Mouse (Mus musculus) brain, adult 2 months (tissue): ENCODE data around the gene Prkd2.

Experiments used
- DNase-seq: peaks from one replicate; pipeline ENCODE4 v3.0.0; 2011; ENCODE audit warnings: low read depth, low spot score

Prkd2 gene

DNA sequence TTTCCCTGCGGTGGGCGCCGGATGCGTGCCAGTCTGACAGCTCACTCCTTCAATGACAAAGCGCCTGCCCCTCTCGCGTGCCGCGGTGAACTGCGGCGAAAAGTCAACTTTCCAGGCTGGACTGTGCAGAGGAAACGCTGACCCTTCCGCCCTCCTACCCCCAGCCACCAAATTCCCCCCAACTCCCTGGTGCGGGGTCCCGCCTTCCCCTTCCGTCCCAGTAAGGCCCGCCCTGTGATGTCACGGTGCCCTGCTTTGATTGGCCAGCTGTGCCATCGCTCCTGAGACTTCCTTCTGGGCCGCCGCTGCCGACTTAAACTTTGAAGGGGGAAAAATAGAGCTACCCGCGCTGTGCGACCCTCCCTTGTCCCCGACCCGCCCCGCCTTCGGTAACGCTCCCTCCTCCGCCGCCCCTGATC, at the start of gene Prkd2:
Prkd2 (plus strand) TSS at position 258 of the 419 bp plus-strand sequence.
- peak; percentile 91 for DNase-seq

DNA sequence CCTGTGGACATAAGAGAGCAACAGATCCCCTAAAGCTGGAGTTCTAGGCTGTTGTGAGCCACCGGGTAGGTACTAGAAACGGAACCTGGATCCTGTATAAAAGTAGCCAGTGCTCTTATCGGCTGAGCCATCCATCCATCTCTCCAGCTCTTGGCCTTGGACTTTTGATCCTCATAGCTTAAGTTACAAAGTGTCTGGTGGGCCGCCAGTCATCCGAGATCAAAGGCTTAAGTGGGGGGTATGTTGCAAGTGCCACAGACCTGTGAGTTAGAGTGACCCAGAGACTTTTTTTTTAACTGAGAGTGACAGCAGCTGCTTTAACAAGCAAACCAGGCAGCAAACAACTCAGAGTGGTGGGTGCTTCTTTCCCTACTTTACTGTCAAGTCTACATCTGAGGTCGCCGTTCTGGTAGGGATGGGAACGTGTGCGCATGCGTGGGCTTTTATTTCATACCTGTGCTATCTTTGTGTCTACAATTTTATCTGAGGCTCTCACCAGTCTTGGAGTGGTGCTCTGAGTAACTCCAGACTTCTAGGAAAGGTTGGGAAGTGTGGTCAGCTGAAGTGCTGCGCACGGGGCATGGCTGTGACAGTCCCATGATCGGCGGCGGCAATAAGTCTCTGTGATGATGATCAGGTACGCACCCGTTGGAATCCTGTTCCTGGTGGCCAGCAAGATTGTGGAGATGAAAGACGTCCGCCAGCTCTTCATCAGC, 49.5 kb upstream of the Prkd2 start:
- no peak for DNase-seq

DNA sequence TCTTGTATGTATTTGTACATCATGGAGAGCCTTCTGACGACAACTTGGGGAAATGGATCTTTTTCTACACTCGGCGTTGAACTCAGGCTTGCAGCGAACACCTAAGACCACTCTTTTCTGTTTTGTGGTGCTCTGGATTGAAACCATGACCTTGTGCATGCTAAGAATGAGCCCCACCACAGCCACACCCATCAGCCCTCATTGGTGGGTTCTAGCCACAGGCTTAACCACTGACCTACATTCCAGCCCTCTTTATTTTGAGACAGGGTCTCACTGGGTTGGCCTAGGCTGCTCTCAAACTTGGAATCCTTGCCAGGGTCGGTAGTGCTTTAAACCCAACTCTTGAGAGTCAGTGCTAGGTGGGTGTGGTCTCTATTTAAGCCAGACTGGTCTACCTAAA, 47.8 kb upstream of the Prkd2 start:
- no peak for DNase-seq

DNA sequence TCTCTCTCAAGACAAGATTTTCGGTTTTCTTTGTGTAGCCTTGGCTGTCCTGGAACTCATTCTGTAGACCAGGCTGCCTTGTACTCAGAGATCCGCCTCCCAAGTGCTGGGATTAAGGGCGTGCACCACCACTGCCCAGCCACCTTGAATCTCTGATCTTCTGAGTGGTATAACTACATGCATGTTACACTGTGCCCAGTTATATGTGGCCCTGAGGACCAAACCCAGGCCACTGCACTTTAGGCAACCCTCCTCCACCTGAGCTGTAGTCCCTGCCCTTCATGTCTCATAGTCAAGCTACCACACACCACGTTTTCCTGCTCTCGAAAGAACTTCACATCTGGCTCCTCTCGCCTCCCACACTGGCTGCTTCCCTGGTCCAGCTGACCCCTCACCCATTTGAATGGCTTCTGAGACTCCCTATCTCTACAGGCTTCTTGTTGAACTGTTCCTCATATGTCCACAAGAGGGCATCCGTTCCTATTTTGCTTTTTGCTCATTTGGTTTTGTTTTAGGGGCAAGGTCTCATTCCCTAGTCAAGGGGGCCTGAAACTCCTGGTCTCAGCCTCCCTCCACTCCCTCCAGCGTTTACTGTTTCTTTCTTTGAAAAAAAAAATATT, 38.2 kb upstream of the Prkd2 start:
- no peak for DNase-seq

DNA sequence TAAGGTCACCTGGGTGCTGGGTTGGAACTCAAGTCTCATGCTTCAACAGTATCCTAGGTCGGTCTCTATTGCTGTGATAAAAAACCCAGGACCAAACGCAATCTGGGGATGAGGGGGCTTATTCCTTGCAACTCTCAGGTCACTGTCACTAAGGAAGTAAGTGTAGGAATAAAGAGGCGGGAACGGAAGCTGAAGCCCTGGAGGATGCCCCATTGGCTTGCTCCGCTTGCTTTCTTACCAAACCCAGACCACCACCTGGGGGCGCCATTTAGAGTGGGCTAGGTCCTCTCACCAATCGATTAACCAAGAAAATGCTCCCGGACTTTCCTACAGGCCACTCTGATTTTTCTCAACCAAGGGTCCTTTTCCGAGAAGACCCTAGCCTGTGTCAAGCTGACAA, 34.8 kb upstream of the Prkd2 start:
- no peak for DNase-seq

DNA sequence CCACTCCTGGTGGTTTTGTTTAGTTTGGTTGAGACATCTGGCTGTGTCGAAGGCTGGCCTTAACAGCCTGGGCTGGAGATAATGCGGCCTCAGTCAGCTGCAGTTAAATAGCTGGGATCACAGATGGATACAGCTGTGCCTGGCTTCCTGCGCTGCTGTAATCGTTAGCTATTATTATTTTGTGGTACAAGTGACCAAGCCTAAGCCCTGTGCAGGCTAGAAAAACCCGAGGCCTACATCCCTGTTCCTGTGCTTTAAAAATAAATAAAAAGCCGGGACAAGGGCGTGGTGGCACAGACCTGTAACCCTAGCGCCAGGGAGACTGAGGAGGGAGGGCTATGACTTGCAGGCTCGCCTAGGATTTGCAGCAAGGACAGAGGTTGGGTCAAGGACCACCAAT, 34.1 kb upstream of the Prkd2 start:
- no peak for DNase-seq

DNA sequence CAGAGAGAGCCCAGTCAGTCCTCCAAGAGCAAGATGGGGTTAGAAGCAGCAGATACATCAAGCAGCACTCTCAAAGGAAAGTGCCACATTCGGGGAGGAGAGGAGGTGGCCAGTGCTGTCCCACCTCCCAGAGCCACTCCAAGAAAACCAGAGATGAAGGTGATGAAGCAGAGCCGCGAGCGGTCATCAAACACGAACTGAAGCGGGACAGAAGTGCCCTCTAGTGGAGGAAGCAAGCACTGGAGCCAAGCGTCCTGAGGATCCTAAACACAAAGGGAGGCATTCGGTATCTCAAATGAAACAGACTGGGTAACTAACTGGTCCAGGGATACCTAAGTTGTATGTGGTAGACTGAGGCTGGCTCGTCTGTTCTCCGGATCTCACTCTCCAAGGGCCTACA, 33.0 kb upstream of the Prkd2 start:
- DNase-seq: peak; percentile 90

DNA sequence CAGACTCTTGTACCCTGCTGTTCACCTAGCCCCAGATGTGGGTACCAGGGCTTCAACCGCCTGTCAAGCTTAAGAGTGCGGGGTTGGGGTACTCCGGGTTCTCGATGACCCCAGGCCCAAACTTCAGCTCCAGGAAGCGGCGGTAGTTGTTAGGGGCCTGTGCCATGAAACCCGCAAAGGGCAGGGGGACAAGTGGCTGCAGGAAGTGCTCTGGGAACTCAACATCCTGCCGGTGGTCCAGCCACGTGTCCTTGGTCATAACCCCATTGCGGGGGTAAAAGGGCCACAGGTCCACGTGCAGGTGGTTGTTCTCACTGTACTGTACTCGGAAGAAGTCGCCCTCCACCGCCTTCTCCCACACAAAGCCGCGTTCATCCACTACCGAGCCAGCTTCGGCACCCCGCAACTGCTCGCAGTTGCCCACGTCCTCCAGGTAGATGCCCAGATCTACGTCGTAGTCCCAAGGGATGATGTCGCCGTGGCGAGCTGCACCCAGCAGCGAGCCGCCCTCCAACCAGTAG, 32.2 kb upstream of the Prkd2 start:
- DNase-seq: no peak

DNA sequence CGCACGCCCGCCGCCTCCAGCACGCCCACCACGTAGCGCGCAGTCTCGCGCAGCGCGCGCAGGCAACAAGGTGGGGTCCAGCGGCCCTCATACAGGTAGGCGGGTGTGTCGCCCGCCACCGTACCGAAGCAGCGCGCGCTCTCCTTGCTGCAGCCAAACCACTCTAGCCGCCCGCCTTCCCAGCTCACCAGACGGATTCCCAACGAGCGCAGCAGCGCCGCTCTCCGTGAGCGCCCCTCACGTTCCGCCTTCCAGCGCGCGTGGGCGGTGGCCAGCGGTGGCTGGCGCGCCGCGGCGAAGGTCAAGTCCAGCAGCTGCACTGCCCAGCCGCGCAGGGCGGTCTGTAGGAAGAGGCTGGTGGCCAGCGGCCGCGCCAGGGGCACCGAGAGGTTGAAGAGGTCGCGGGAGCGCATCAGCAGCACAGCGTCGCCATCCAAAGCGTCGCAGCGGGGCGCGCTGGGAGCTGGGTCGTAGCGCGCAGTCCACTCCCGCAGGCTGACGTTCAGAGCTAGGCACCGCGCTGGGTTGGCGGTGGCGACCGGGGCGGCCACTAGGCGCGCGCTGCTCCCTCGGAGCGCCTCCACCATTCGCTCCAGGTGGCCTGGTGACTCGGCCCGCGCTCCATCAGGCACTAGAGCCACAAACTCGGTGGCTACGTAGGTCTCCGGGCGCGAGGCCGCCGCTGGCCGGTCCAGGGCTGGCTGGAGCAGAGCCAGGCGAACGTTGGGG, 31.6 kb upstream of the Prkd2 start:
- DNase-seq: peak; percentile 74

DNA sequence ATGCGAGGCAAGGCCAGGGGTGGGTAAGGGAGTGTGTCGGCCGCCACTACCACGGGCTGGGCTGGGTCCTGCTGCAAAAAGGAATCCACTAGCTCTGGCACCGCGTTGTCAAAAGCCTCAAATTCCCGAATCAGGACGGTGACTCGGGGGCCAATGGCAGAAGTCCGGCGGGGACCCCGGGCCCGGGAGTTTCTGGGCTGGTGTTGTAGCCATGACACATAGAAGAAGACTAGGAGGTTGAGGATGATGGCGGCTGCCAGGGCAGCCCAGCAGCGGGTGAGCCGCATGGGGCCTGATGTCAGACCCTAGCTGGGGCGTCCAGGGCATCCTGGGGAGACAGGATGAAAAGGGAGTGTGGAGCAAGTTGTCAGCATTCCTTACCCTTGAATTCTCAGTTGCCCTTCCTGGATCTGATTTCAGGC, 31.0 kb upstream of the Prkd2 start:
- DNase-seq: no peak

DNA sequence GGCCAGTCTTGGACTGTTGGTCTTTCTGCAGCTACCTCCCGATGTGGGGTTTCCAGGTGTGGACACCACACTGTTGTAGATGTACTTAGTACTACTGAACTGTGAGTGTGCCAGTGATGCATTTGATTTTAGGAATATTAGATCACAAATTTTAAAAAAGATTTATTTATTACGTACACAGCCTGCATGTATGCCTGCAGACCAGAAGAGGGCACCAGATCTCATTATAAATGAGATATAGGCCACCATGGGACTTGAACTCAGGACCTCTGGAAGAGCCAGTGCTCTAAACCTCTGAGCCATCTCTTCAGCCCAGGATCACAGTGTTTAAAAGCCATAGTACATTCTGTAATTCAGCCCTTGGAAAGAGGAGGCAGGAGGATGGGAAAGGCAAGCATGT, 30.2 kb upstream of the Prkd2 start:
- no peak for DNase-seq

DNA sequence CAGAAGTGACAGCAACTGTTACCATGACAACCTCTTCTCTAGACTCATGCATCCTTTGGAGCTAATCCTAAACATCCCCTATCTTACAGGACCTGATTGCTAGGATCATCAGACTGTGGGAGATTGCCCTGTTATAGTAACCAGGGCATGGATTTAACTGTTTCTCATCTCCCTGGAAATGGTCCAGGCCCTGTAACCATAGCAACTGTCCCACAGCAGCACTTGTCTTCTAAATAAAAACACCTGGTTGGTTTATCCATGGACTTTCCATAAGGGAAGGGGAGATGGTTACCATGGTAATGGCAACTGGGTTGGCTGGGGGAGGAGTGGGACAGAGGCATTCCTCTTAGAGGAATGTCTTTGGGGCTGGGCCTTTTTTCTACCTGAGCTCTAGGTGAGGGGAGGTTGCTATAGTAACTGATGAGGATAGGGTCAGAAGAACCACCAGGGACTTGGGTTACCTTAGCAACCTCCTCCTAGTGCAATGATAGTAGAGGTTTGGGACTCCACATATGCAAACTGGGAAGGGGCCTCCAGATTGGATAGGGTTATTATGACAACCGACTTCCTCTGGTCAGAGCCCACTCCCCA, 27.3 kb upstream of the Prkd2 start, which contains the start of gene Strn4:
Strn4 (plus strand) TSS at position 539 of the 591 bp plus-strand sequence.
- DNase-seq: peak; percentile 79

DNA sequence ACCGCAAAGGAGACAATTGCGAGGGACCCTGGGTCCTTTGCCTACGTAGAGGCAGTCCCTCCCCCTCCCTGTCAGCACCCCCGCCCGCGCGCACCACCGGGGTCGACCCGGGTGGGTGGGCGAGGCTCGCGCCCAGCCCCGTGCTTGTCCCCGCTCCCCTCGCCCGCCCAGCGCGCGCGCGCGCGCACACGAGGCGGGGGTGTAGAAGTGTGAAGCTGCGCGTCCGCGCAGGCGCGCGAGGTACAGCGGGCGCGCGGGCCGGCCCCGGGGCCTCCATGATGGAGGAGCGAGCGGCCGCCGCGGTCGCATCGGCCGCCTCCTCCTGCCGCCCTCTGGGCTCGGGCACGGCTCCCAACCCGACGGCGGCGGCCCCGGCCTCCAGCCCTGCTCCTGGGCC, 26.6 kb upstream of the Prkd2 start:
- peak; percentile 92 for DNase-seq

DNA sequence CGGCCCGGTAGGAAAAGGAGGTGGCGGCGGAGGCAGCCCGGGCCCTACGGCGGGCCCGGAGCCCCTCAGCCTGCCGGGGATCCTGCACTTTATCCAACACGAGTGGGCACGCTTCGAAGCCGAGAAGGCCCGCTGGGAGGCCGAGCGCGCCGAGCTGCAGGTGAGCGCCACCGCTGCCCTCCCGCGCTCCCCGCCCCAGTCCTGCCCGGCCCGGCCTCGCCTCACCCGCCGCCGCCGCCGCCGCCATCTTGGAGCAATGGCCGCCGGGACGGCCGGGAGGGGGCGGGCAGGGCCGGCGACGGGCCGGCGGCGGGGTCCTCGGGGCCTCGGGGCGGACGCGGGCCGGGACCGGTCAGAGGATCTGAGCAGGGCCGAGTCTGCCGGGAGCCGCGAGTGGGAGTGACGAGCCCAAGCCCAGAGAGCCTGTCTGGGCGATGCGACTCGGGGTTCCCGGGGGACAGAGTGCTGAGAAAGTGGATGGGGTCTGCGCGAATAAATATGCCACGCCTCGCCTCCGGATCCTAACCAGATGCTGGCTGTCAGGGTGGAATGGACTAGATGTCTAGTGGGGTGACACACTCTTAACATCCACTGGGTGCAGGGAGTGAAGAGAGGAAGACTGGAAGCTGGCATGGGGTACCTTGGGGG, 26.1 kb upstream of the Prkd2 start, which contains the start of gene Fkrp:
Fkrp (minus strand) TSS at position 258 of the 648 bp plus-strand sequence.
- DNase-seq: no peak

DNA sequence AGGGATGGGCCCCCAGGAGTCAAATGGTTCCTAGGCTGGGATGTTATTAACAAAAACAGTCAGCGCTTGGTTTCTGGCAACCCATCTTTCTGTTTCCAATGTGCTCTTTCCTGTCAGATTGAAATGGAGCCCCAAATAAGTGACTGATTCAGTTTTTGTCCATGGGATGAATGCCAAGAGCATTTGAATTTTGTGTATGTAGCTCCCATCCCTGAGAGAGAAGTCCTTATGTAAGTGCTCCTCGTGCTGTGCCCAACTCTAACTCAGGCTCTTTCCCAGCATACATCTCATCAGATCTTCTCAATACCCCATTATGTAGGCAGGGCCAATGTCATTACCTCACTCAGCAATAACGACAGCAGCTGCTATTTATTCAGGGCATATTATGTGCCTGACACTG, 25.0 kb upstream of the Prkd2 start:
- peak; percentile 94 for DNase-seq

DNA sequence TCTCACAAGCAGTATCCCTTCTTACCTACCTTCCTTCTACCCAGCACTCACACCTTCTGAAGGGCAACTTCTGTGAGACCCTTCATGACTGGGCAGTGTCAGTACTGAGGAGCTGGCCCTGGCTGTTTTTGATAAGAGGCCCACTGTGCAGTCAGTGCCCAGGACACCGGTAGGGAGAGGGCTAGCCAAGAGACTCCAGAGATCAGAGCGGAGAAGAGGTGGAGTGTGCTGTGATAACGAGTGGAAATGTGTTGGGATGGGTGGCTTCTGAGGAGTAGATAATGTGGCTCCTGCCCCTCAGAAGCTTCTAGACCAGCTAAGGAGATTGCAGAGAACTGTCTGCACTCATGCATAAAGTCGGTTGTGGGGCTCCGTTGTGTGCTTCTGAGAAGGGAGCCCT, 22.9 kb upstream of the Prkd2 start:
- DNase-seq: no peak

DNA sequence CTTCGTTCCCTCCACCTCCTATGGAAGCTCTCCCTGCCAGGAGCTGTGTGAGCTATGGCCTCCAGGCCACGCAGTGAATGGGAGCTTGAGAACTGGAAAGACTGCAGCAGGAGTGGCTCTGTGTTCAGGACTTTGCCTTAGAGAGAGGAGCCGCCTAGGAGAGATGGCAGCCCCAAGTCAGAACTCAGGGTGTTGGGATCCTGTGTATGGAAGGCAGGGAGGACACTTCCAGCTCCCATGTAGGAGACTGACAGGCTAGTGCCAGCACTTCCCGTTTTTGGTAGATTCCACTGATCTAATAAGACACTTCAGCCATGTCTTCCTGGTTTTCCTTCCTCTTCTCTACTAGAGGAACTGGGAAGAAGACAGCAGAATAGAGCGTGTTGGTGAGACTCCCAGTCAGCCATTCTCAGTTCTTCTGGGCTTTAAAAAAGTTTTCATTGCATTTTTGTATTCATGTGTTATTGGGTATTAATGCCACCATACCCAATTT, 22.4 kb upstream of the Prkd2 start:
- DNase-seq: no peak

DNA sequence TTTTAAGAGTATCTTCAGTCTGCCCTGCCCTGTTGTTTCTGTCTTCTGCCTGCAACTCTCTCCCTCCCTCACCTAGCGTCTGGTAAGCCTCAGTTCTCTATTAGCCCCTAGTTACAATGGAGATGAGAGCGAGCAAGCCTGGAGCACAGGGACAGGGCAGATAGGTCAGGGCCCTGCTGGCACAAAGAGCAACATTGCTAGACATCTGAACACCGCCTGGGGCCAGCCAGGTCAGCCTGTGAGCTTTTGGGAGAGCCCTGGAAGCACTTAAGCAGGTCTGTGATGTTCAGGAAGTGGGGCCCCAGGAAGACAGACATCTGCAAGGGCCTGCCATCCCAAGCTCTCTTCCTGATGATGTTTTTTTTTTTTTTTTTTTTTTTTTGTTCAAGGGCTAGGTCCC, 21.6 kb upstream of the Prkd2 start:
- no peak for DNase-seq

DNA sequence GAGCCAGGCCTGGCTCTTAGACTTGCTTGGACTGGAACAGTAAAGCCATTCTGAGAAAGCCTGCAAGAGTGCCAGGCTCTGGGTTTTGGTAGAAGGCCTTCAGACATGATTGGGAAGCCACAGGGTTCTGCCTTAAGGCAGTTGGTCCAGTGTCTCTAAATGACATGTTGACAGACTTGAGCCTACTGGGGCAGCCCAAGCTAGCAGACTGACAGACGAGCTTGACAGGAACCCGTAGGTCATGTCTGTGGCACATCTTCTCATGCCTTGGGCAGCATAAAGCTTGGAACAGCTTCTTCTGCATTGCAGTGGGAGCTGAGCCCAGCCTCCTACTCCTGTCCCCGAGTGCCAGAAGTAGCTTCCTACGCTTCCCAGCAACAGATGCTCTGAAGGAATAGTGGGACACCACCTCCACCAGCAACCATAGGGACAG, 21.0 kb upstream of the Prkd2 start:
- DNase-seq: peak; percentile 94

DNA sequence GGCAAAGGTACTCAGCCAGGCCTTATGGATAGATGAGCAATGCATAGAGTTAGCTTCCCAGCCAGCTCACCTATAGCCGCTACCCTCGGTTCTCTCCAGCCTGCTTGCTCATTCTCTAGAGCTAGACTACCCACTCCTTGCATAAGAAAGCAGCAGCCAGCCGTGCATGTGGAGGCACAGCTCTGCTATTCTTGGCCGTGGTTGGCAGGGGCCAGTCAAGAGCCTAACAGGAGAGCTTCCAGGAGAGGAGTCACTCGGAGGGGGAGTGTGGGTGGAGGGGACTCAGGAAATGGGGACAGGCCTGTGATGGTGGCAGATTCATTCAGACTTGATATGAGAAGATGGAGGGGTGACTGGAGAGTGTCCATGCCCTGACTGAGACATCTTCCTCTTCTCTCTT, 19.0 kb upstream of the Prkd2 start:
- DNase-seq: peak; percentile 93

DNA sequence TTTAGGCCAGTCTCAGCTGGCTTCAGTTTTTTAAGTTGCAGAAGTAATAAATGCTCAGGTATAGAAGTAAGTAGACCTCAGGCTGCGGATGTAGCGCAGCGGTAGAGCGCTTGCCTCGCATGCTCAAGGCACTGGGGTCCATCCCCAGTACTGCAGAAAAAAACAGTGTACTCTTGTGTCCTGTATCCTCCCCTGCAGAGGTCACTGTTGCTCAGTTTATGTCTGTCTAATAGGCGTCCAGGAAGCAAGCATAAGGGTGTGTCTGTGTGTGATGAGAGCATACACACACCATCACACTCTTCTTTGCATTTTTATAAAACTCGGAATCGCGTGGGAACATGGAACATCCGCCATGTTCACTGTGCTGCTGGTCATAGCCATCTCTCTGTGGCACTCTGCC, 16.9 kb upstream of the Prkd2 start:
- peak; percentile 65 for DNase-seq
